Mouse (Mus musculus) heart, embryonic 15.5 days (tissue): Measurements from ENCODE around the gene Gm8764. TPM values are rescaled to one million over a fixed set of nuclear protein-coding genes. Genes with fewer than 3 reads are reported as not detected.
"Not testable (repeated sequence)": the region's sequence is repeated elsewhere in the genome, so short reads cannot be mapped to it uniquely, and the experiment has no call there.

Experiments
- ATAC-seq: fragments of 200-750 bp; cut with Nextera tagmentation; replicated peaks from 2 replicates; pipeline ENCODE4 v1.8.0; 2017; ENCODE audit warnings: low read depth, moderate TSS enrichment; ENCODE audit not compliant: insufficient number of reproducible peaks, insufficient read depth, low FRiP score
- H3K27ac ChIP-seq: fragments of 300-500 bp; sonication (generic); 2 replicates; pipeline ENCODE4 v1.5.1; 2015; ENCODE audit warnings: mild to moderate bottlenecking, inconsistent platforms
- H3K27me3 ChIP-seq: fragments of 300-500 bp; sonication (generic); 2 replicates; pipeline ENCODE4 v1.6.1; 2015; ENCODE audit warnings: inconsistent platforms
- H3K36me3 ChIP-seq: fragments of 300-500 bp; sonication (generic); 2 replicates; pipeline ENCODE4 v1.6.1; 2015; ENCODE audit warnings: mild to moderate bottlenecking, inconsistent platforms
- H3K4me1 ChIP-seq: fragments of 300-500 bp; sonication (generic); replicated peaks from 2 replicates; pipeline ENCODE4 v1.6.1; 2015; ENCODE audit warnings: inconsistent platforms
- H3K4me2 ChIP-seq: fragments of 300-500 bp; sonication (generic); 2 replicates; pipeline ENCODE4 v1.6.1; 2015; ENCODE audit warnings: inconsistent platforms, mild to moderate bottlenecking, moderate library complexity
- H3K4me3 ChIP-seq: fragments of 300-500 bp; sonication (generic); 2 replicates; pipeline ENCODE4 v1.5.1; 2015; ENCODE audit warnings: mild to moderate bottlenecking, inconsistent platforms
- H3K9ac ChIP-seq: fragments of 300-500 bp; sonication (generic); 2 replicates; pipeline ENCODE4 v1.6.1; 2015; ENCODE audit warnings: mild to moderate bottlenecking, inconsistent platforms
- H3K9me3 ChIP-seq: fragments of 300-500 bp; sonication (generic); replicated peaks from 2 replicates; pipeline ENCODE4 v1.6.1; 2016; ENCODE audit warnings: inconsistent platforms
- WGBS: fragments of 180-500 bp; shearing (Covaris S2); methylation state at CpG from one replicate; pipeline ENCODE4 v1.1.7; 2015; ENCODE audit warnings: mixed read lengths; 5-methylcytosine and 5-hydroxymethylcytosine counted together
- polyA plus RNA-seq: library from polyadenylated mRNA; unstranded; fragments of >200 nt; fragmentation: Nextera tagmentation; extraction: Ambion mirVana; gene quantifications from 2 replicates; pipeline ENCODE4 v1.2.1, GENCODE M21; 2015

The Gm8764 gene
- not detected in 2 replicates for polyA plus RNA-seq

- whole genome bisulfite sequencing: no CpG with 5 or more reads among the region's 3 CpGs
- H3K27ac ChIP-seq, H3K9ac ChIP-seq, H3K36me3 ChIP-seq, H3K4me3 ChIP-seq, H3K9me3 ChIP-seq, H3K4me1 ChIP-seq, H3K27me3 ChIP-seq, H3K4me2 ChIP-seq, ATAC-seq: not testable (repeated sequence)
Measured at GRCm38 (mm10) chr10:104159706-104160105, at the start of gene Gm8764. TSS of gene Gm8764 (plus strand) at chr10:104160006.

DNA sequence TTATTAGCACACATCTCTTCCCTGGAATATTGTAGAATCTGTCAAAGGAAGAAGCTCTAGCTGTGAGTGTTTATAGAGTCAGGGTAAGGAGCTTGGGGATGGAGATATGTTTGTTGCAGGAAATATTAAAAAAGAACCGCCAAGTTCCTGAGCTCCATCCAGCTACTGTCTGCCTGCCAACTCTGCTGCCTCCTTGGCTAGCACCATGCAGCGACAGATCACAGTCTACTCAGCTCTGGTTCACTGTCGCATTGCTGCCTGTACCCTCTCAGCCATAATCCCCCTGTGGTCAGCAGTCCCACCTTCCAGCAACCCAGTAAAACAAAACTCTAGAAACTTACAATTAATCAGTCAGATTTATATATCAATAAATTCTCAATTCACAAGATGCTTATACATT is 49.8 kb upstream of the Gm8764 start:
- Histone ChIP-seq H3K36me3 (no peaks in the 10 kb centered on the region), H3K4me3 (no peak overlapping the region), H3K27me3 (no peaks in the 10 kb centered on the region), H3K27ac (no peak overlapping the region), H3K4me2 (no peak overlapping the region), H3K9me3 (no peaks in the 10 kb centered on the region), H3K9ac (no peak overlapping the region), H3K4me1 (no peaks in the 10 kb centered on the region)
- no peak for ATAC-seq
- WGBS: 57% methylated on average over 3 of the region's 3 CpGs

DNA sequence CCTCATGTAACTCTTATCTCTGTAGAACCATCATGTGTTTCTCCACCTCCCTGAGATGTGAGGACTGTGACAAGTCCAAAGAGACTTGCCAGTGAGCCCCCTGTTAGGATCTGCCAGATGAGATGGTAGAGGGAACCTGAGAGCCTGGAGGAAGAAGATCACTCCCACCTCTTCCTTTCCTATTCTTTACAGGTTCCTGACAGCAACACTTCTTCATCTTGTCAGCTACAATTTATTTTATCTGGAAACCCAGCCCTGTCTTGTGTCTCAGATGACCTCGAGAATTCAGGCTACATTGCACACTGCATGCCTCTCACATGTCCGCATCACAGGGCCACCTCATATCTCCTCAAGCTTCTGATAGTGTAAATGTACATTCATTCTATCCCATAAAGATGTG is 41.5 kb upstream of the Gm8764 start:
- 39% methylated on average over 2 of the region's 2 CpGs for WGBS
- Histone ChIP-seq H3K4me2 (no peak overlapping the region), H3K4me3 (no peak overlapping the region), H3K9me3 (no peaks in the 10 kb centered on the region), H3K4me1 (no peaks in the 10 kb centered on the region), H3K9ac (no peak overlapping the region), H3K36me3 (no peaks in the 10 kb centered on the region), H3K27ac (no peak overlapping the region), H3K27me3 (no peaks in the 10 kb centered on the region)
- ATAC-seq: no peak

DNA sequence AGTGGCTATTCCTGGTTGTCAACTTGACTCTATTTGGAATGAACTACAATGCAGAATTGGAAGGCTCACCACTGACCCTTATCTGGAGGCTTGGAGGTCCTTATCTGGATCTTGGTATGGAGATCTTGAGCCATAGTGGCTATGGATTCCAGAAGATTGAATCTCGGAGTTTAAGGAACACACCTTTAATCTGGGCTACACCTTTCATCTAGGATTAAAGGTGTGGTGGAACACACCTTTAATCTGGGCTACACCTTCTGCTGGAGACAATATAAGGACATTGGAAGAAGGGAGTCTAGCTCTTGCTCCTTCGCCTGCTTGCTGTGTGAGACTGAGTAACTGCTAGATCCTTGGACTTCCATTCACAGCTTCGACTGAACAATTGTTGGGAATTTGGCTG is 17.1 kb upstream of the Gm8764 start, which contains the start of gene Gm21293:
TSS of gene Gm21293 (plus strand) at position 301 of the 400 bp plus-strand sequence.
- WGBS: no CpG with 5 or more reads among the region's 3 CpGs

GRCm38 (mm10) chr10:104151197-104151596 is 8.6 kb upstream of the Gm8764 start, which contains the start of gene Gm6763:
TSS of gene Gm6763 (plus strand) at chr10:104151497.
- not testable (repeated sequence) for H3K27me3 ChIP-seq, ATAC-seq, H3K4me2 ChIP-seq, H3K36me3 ChIP-seq, H3K9me3 ChIP-seq, H3K9ac ChIP-seq, H3K4me3 ChIP-seq, H3K27ac ChIP-seq, H3K4me1 ChIP-seq
- no CpG with 5 or more reads among the region's 3 CpGs for WGBS

More for the DNA sequence above, 17.1 kb upstream of the Gm8764 start, which contains the start of gene Gm21293:
- not testable (repeated sequence) for H3K27me3 ChIP-seq, H3K4me1 ChIP-seq, ATAC-seq, H3K4me2 ChIP-seq, H3K36me3 ChIP-seq, H3K9me3 ChIP-seq, H3K4me3 ChIP-seq, H3K27ac ChIP-seq, H3K9ac ChIP-seq

DNA sequence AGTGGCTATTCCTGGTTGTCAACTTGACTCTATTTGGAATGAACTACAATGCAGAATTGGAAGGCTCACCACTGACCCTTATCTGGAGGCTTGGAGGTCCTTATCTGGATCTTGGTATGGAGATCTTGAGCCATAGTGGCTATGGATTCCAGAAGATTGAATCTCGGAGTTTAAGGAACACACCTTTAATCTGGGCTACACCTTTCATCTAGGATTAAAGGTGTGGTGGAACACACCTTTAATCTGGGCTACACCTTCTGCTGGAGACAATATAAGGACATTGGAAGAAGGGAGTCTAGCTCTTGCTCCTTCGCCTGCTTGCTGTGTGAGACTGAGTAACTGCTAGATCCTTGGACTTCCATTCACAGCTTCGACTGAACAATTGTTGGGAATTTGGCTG is 8.4 kb downstream of the Gm8764 start, which contains the start of gene Gm21304:
TSS of gene Gm21304 (plus strand) at position 301 of the 400 bp plus-strand sequence.
- H3K36me3 ChIP-seq, ATAC-seq, H3K9ac ChIP-seq, H3K4me3 ChIP-seq, H3K4me2 ChIP-seq, H3K4me1 ChIP-seq, H3K27me3 ChIP-seq, H3K9me3 ChIP-seq, H3K27ac ChIP-seq: not testable (repeated sequence)
- WGBS: no CpG with 5 or more reads among the region's 3 CpGs

- H3K36me3 ChIP-seq, H3K9ac ChIP-seq, H3K4me1 ChIP-seq, H3K4me3 ChIP-seq, ATAC-seq, H3K27me3 ChIP-seq, H3K27ac ChIP-seq, H3K9me3 ChIP-seq, H3K4me2 ChIP-seq: not testable (repeated sequence)
- no CpG with 5 or more reads among the region's 3 CpGs for WGBS
Measured at GRCm38 (mm10) chr10:104176724-104177123, 16.9 kb downstream of the Gm8764 start, which contains the start of gene Gm21312. TSS of gene Gm21312 (plus strand) at chr10:104177024.

GRCm38 (mm10) chr10:104185233-104185632 is 25.4 kb downstream of the Gm8764 start, which contains the start of gene Gm20765:
TSS of gene Gm20765 (plus strand) at chr10:104185533.
- not testable (repeated sequence) for ATAC-seq, H3K36me3 ChIP-seq, H3K4me2 ChIP-seq, H3K9me3 ChIP-seq, H3K9ac ChIP-seq, H3K4me1 ChIP-seq, H3K4me3 ChIP-seq, H3K27me3 ChIP-seq, H3K27ac ChIP-seq
- no CpG with 5 or more reads among the region's 3 CpGs for WGBS

- not testable (repeated sequence) for H3K4me1 ChIP-seq, H3K9ac ChIP-seq, H3K4me3 ChIP-seq, H3K4me2 ChIP-seq, H3K36me3 ChIP-seq, H3K9me3 ChIP-seq, ATAC-seq, H3K27ac ChIP-seq, H3K27me3 ChIP-seq
- no CpG with 5 or more reads among the region's 3 CpGs for WGBS
Measured at GRCm38 (mm10) chr10:104193742-104194141, 33.9 kb downstream of the Gm8764 start, which contains the start of gene Gm4340. TSS of gene Gm4340 (plus strand) at chr10:104194042.

- H3K27ac ChIP-seq: no peak overlapping the region
- WGBS: 79% methylated on average over 1 of the region's 1 CpGs
- no peak overlapping the region for H3K4me2 ChIP-seq
- H3K9ac ChIP-seq: no peak overlapping the region
- no peaks in the 10 kb centered on the region for H3K27me3 ChIP-seq
- no peak overlapping the region for H3K4me3 ChIP-seq
- no peaks in the 10 kb centered on the region for H3K9me3 ChIP-seq
- no peaks in the 10 kb centered on the region for H3K4me1 ChIP-seq
- ATAC-seq: no peak
- H3K36me3 ChIP-seq: no peaks in the 10 kb centered on the region
Measured at GRCm38 (mm10) chr10:104209655-104210054, 49.8 kb downstream of the Gm8764 start.

- 57% methylated on average over 3 of the region's 3 CpGs for WGBS
- ATAC-seq: no peak
- H3K4me2 ChIP-seq: no peak overlapping the region
- H3K9ac ChIP-seq: no peak overlapping the region
- H3K27me3 ChIP-seq: no peaks in the 10 kb centered on the region
- no peaks in the 10 kb centered on the region for H3K9me3 ChIP-seq
- H3K4me3 ChIP-seq: no peak overlapping the region
- H3K4me1 ChIP-seq: no peaks in the 10 kb centered on the region
- no peak overlapping the region for H3K27ac ChIP-seq
- no peaks in the 10 kb centered on the region for H3K36me3 ChIP-seq
Measured at GRCm38 (mm10) chr10:104210268-104210990, 50.6 kb downstream of the Gm8764 start.
